Mouse (Mus musculus): ENCODE results near the gene Adcy4. TPM values are rescaled to one million over a fixed set of nuclear protein-coding genes. Genes with fewer than 3 reads are reported as not detected.

The Adcy4 gene
- total RNA-seq, 2 experiments from 2014 or later, result 3.0 to 6.3 TPM

- intact Hi-C loops (cut with DNase I), result no loop called here
- H3K27ac ChIP-seq, result no peak overlapping the region
- no peak for TF ChIP-seq CTCF (IDR thresholded peaks at IDR 0.05)
- H3K4me3 ChIP-seq, result no peak overlapping the region
- DNase-seq (ENCODE audit: extremely low spot score in 1 of 2, low spot score in 2 of 2), result no peak
Observed at GRCm38 (mm10) chr14:55727889-55728685, 55.8 kb downstream of the Adcy4 start.

- no peak for TF ChIP-seq CTCF (IDR thresholded peaks at IDR 0.05)
- H3K4me3 ChIP-seq, result no peak overlapping the region
- no peak for DNase-seq (ENCODE audit: extremely low spot score in 1 of 2, low spot score in 2 of 2)
- intact Hi-C loops (cut with DNase I), result no loop called here
- no peak overlapping the region for H3K27ac ChIP-seq
Observed at GRCm38 (mm10) chr14:55726261-55726660, 57.6 kb downstream of the Adcy4 start.

- H3K4me3 ChIP-seq, result no peak overlapping the region
- intact Hi-C loops (cut with DNase I), result no loop called here
- TF ChIP-seq CTCF (IDR thresholded peaks at IDR 0.05), result no peak
- DNase-seq (ENCODE audit: extremely low spot score in 1 of 2, low spot score in 2 of 2), result no peak
- H3K27ac ChIP-seq, result no peak overlapping the region
Observed at GRCm38 (mm10) chr14:55724411-55724871, 59.5 kb downstream of the Adcy4 start.

- DNase-seq (ENCODE audit: extremely low spot score in 1 of 2, low spot score in 2 of 2), result no peak
- Histone ChIP-seq H3K27ac (no peak overlapping the region), H3K4me3 (no peak overlapping the region)
- no peak for TF ChIP-seq CTCF (IDR thresholded peaks at IDR 0.05)
- intact Hi-C loops (cut with DNase I), result loop anchor here (2.0 kb wide), 2 partner anchors 21 to 43 kb away; partner anchors contain the start of genes Dhrs1, Nop9 and Tinf2
Observed at GRCm38 (mm10) chr14:55723433-55723832, 60.5 kb downstream of the Adcy4 start.

- TF ChIP-seq CTCF (IDR thresholded peaks at IDR 0.05), result no peak
- no peak overlapping the region for H3K4me3 ChIP-seq
- intact Hi-C loops (cut with DNase I), result loop anchor here (2.0 kb wide), 2 partner anchors 22 to 42 kb away; partner anchors contain the start of genes Dhrs1, Nop9 and Tinf2
- no peak for DNase-seq (ENCODE audit: extremely low spot score in 1 of 2, low spot score in 2 of 2)
- no peak overlapping the region for H3K27ac ChIP-seq
Observed at GRCm38 (mm10) chr14:55722438-55722945, 61.4 kb downstream of the Adcy4 start.

- peak; percentile 86 for TF ChIP-seq CTCF (IDR thresholded peaks at IDR 0.05)
- peak; percentile 92 to 93 for DNase-seq (ENCODE audit: extremely low spot score in 1 of 2, low spot score in 2 of 2)
- Histone ChIP-seq H3K4me3 (peak within 1 kb of the TSS; percentile 84), H3K27ac (peak within 1 kb of the TSS; percentile 91)
- intact Hi-C loops (cut with DNase I), result loop anchor here (2.0 kb wide), 2 partner anchors 23 to 41 kb away; partner anchors contain the start of genes Dhrs1, Nop9 and Tinf2
Observed at GRCm38 (mm10) chr14:55721700-55722437, 62.0 kb downstream of the Adcy4 start, which contains the start of gene Rabggta. Gene Rabggta (minus strand): TSS chr14:55722263.

- no peak for TF ChIP-seq CTCF (IDR thresholded peaks at IDR 0.05)
- peak overlapping the region; percentile 91; the same call in 1 of the 2 replicates for H3K27ac ChIP-seq
- intact Hi-C loops (cut with DNase I), result no loop called here
Observed at GRCm38 (mm10) chr14:55721076-55721475, 62.8 kb downstream of the Adcy4 start.

GRCm38 (mm10) chr14:55720666-55721065 is 63.2 kb downstream of the Adcy4 start:
- H3K27ac ChIP-seq, result no peak overlapping the region
- intact Hi-C loops (cut with DNase I), result no loop called here
- no peak for DNase-seq (ENCODE audit: extremely low spot score in 1 of 2, low spot score in 2 of 2)
- no peak for TF ChIP-seq CTCF (IDR thresholded peaks at IDR 0.05)
- no peak overlapping the region for H3K4me3 ChIP-seq

More at GRCm38 (mm10) chr14:55721076-55721475, 62.8 kb downstream of the Adcy4 start:
- H3K4me3 ChIP-seq, result peak overlapping the region; percentile 84
- no peak for DNase-seq (ENCODE audit: extremely low spot score in 1 of 2, low spot score in 2 of 2)

GRCm38 (mm10) chr14:55719737-55720136 is 64.2 kb downstream of the Adcy4 start:
- Histone ChIP-seq H3K27ac (no peak overlapping the region), H3K4me3 (no peak overlapping the region)
- peak in 1 of 2 experiments; percentile 22 for DNase-seq (ENCODE audit: extremely low spot score in 1 of 2, low spot score in 2 of 2)
- intact Hi-C loops (cut with DNase I), result no loop called here
- TF ChIP-seq CTCF (IDR thresholded peaks at IDR 0.05), result no peak

Other genes starting within 250 kb of the Adcy4 start
- gene Pck2, start 243.8 kb downstream of the Adcy4 start, total RNA-seq (2021), result 10 to 100 TPM; 31.1 to 36.0 TPM
- 10 to 100 TPM; 76.8 to 80.8 TPM for gene Dcaf11, start 224.1 kb downstream of the Adcy4 start, total RNA-seq (2021)
- gene A730061H03Rik, start 223.7 kb downstream of the Adcy4 start, total RNA-seq (2021), result 1 to 10 TPM in 1 of 2 experiments, under 1 TPM in 1; 0.86 to 1.8 TPM
- not detected for gene Fitm1, start 208.5 kb downstream of the Adcy4 start, total RNA-seq (2021)
- gene Psme1, start 206.0 kb downstream of the Adcy4 start, total RNA-seq (2021), result 10 to 100 TPM; 46.8 to 51.6 TPM
- gene Emc9, start 198.8 kb downstream of the Adcy4 start, total RNA-seq (2021), result 10 to 100 TPM; 49.8 to 50.3 TPM
- 10 to 100 TPM; 46.0 to 60.3 TPM for gene Psme2, start 193.0 kb downstream of the Adcy4 start, total RNA-seq (2021)
- gene Rnf31, start 192.4 kb downstream of the Adcy4 start, total RNA-seq (2021), result 10 to 100 TPM; 40.9 to 43.4 TPM
- gene Irf9, start 180.5 kb downstream of the Adcy4 start, total RNA-seq (2021), result 10 to 100 TPM; 13.0 to 16.4 TPM
- 1 to 10 TPM; 2.7 to 2.8 TPM for gene Rec8, start 166.1 kb downstream of the Adcy4 start, total RNA-seq (2021)
- gene Ipo4, start 148.1 kb downstream of the Adcy4 start, total RNA-seq (2021), result 100 to 1,000 TPM; 118 to 130 TPM
- 1 to 10 TPM; 3.5 to 6.1 TPM for gene Gm49378, start 146.2 kb downstream of the Adcy4 start, total RNA-seq (2021)
- 10 to 100 TPM; 37.8 to 41.0 TPM for gene Tm9sf1, start 140.3 kb downstream of the Adcy4 start, total RNA-seq (2021)
- gene Tssk4, start 133.9 kb downstream of the Adcy4 start, total RNA-seq (2021), result 1 to 10 TPM in 1 of 2 experiments, under 1 TPM in 1; 0.91 to 1.2 TPM
- gene Mdp1, start 123.6 kb downstream of the Adcy4 start, total RNA-seq (2021), result 10 to 100 TPM; 40.6 to 41.6 TPM
- gene Gmpr2, start 112.2 kb downstream of the Adcy4 start, total RNA-seq (2021), result 10 to 100 TPM; 21.1 to 23.2 TPM
- gene Nedd8, start 112.0 kb downstream of the Adcy4 start, total RNA-seq (2021), result 100 to 1,000 TPM; 294 to 309 TPM
- 10 to 100 TPM; 14.1 to 16.3 TPM for gene Tinf2, start 102.3 kb downstream of the Adcy4 start, total RNA-seq (2021)
- gene Tgm1, start 70.2 kb downstream of the Adcy4 start, total RNA-seq (2021), result not detected
- gene Rabggta, start 61.8 kb downstream of the Adcy4 start, total RNA-seq (2021), result 10 to 100 TPM; 50.2 to 51.3 TPM
- gene Dhrs1, start 38.4 kb downstream of the Adcy4 start, total RNA-seq (2021), result 10 to 100 TPM; 76.5 to 88.8 TPM
- 10 to 100 TPM in 1 of 2 experiments, 1 to 10 TPM in 1; 9.6 to 12.9 TPM for gene Nop9, start 38.4 kb downstream of the Adcy4 start, total RNA-seq (2021)
- 1 to 10 TPM; 2.5 to 2.7 TPM for gene Cideb, start 25.6 kb downstream of the Adcy4 start, total RNA-seq (2021)
- under 1 TPM; 0.33 to 0.38 TPM for gene Ltb4r2, start 22.7 kb downstream of the Adcy4 start, total RNA-seq (2021)
- under 1 TPM; 0.33 to 0.50 TPM for gene Ltb4r1, start 18.1 kb downstream of the Adcy4 start, total RNA-seq (2021)
- 1 to 10 TPM; 1.2 to 1.3 TPM for gene Ripk3, start 4.8 kb upstream of the Adcy4 start, total RNA-seq (2021)
- gene Nfatc4, start 39.0 kb upstream of the Adcy4 start, total RNA-seq (2021), result 1 to 10 TPM; 1.1 to 2.6 TPM
- gene Nynrin, start 69.9 kb upstream of the Adcy4 start, total RNA-seq (2021), result 1 to 10 TPM; 6.4 to 8.4 TPM
- gene Cbln3, start 100.3 kb upstream of the Adcy4 start, total RNA-seq (2021), result under 1 TPM; 0.20 to 0.26 TPM
- gene Khnyn, start 100.9 kb upstream of the Adcy4 start, total RNA-seq (2021), result 10 to 100 TPM; 11.9 to 12.0 TPM
- 10 to 100 TPM; 91.3 to 96.9 TPM for gene Sdr39u1, start 116.2 kb upstream of the Adcy4 start, total RNA-seq (2021)
- gene Cma1, start 160.6 kb upstream of the Adcy4 start, total RNA-seq (2021), result not detected
- not detected for gene Cma2, start 166.9 kb upstream of the Adcy4 start, total RNA-seq (2021)
- not detected for gene Mcpt1, start 233.9 kb upstream of the Adcy4 start, total RNA-seq (2021)
- not detected for gene Mcpt9, start 246.4 kb upstream of the Adcy4 start, total RNA-seq (2021)

Data from left cerebral cortex, adult 2 months (tissue).